Mouse (Mus musculus) heart, postnatal 0 days (tissue): Measurements from ENCODE around the gene Zc3h18. TPM values are rescaled to one million over a fixed set of nuclear protein-coding genes. Genes with fewer than 3 reads are reported as not detected.
A peak's percentile ranks its signal among the peaks of the same experiment; 100 is the strongest.

Source experiments
- ATAC-seq: fragments of 200-750 bp; cut with Nextera tagmentation; 2 replicates; pipeline ENCODE4 v1.8.0; 2017; ENCODE audit warnings: low read depth, moderate number of reproducible peaks, moderate library complexity; ENCODE audit not compliant: insufficient read depth
- DNase-seq: peaks from one replicate; pipeline ENCODE4 v3.0.0-alpha.2; 2016; ENCODE audit warnings: low spot score
- H3K27ac ChIP-seq: fragments of 300-500 bp; sonication (generic); 2 replicates; pipeline ENCODE4 v1.5.1; 2014; ENCODE audit warnings: low read depth, mild to moderate bottlenecking
- H3K27me3 ChIP-seq: fragments of 300-500 bp; sonication (generic); 2 replicates; pipeline ENCODE4 v1.6.1; 2014; ENCODE audit warnings: low read length, mixed read lengths; ENCODE audit not compliant: control insufficient read depth, insufficient read depth
- H3K36me3 ChIP-seq: fragments of 300-500 bp; sonication (generic); replicated peaks from 2 replicates; pipeline ENCODE4 v1.6.1; 2014; ENCODE audit warnings: low read length, mixed read lengths; ENCODE audit not compliant: control insufficient read depth, insufficient read depth
- H3K4me1 ChIP-seq: fragments of 300-500 bp; sonication (generic); 2 replicates; pipeline ENCODE4 v1.6.1; 2014; ENCODE audit warnings: antibody characterized with exemption; ENCODE audit not compliant: control insufficient read depth, insufficient read depth
- H3K4me2 ChIP-seq: fragments of 300-500 bp; sonication (generic); 2 replicates; pipeline ENCODE4 v1.6.1; 2014; ENCODE audit warnings: low read depth, mild to moderate bottlenecking, low read length, moderate library complexity
- H3K4me3 ChIP-seq: fragments of 300-500 bp; sonication (generic); 2 replicates; pipeline ENCODE4 v1.5.1; 2014; ENCODE audit warnings: low read depth, low read length
- H3K9ac ChIP-seq: fragments of 300-500 bp; sonication (generic); replicated peaks from 2 replicates; pipeline ENCODE4 v1.6.1; 2014; ENCODE audit warnings: low read depth, low read length, mixed read lengths
- H3K9me3 ChIP-seq: fragments of 300-500 bp; sonication (generic); replicated peaks from 2 replicates; pipeline ENCODE4 v1.6.1; 2016; ENCODE audit warnings: low read length; ENCODE audit not compliant: control insufficient read depth
- CTCF ChIP-seq: IDR thresholded peaks from 2 replicates; pipeline ENCODE4 v1.5.1; 2016; ENCODE audit warnings: antibody characterized with exemption, control low read depth, low read depth
- EP300 ChIP-seq: IDR thresholded peaks from 2 replicates; pipeline ENCODE4 v1.6.1; 2016; ENCODE audit warnings: antibody characterized with exemption, low read depth
- WGBS: fragments of 180-500 bp; shearing (Covaris S2); extraction: QIAGEN DNeasy Blood & Tissue Kit; methylation state at CpG from one replicate; pipeline ENCODE4 v1.1.7; 2014; 5-methylcytosine and 5-hydroxymethylcytosine counted together
- polyA plus RNA-seq: library from polyadenylated mRNA; unstranded; fragments of >200 nt; fragmentation: Nextera tagmentation; extraction: Ambion mirVana; gene quantifications from 2 replicates; pipeline ENCODE4 v1.2.1, GENCODE M21; 2015
- total RNA-seq: library from RNA; depleted of rRNA; stranded (reverse); fragments of >200 nt; gene quantifications from 2 replicates; pipeline ENCODE4 v1.2.3, GENCODE M21; 2014; ENCODE audit warnings: low replicate concordance

Gene Zc3h18
- total and polyA plus RNA-seq, 2 experiments from 2014 or later = 14.4 to 23.1 TPM

DNA sequence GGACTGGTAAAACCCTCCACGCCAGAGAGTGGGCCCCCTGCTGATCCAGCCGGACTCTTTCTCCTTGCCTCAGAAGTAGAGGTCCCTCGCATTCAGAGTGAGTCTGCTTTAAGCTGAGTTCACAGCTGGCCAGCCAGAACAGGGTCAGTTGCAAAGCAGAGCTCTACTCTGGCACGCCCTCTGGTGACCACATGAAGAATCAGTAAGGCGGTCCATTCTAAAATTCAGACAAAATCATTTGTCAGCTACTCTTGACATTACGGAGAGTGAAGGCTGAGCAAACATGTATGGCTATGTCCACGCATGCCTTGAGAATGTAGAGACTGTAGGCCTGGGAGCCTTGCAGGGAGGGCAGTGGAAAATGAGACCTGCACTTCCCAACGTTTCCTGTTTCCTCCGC, 6.7 kb upstream of the Zc3h18 start:
- no peaks in the 10 kb centered on the region for H3K27me3 ChIP-seq

DNA sequence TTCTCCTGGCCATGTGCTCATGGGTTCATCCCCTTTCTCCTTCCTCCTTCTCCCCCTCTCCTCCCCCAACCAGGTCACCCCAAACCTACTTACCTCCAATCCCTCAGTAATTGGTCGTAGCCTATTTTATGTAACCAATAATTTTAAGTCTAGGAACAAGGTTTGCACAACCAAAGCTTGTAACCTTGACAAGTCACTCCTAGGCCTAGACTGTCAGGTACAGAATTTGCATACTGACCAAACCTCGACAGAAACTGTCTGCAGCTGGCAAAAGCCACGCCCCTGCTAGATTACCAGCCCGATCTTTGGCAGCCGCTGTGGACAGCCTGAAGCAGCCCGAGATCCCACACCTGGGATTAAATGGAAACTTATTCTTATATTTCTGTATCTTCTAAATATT, 4.7 kb upstream of the Zc3h18 start:
- no peak overlapping the region for H3K4me3 ChIP-seq
- peaks cover 7% of the 10 kb centered on the region; the same call in 1 of the 2 replicates for H3K4me1 ChIP-seq
- no peaks in the 10 kb centered on the region for H3K9me3 ChIP-seq
- no peak overlapping the region for H3K9ac ChIP-seq
- no peak for DNase-seq
- no peak overlapping the region for H3K27ac ChIP-seq
- ATAC-seq = no peak
- TF ChIP-seq CTCF (no peak), EP300 (no peak)
- H3K27me3 ChIP-seq = no peaks in the 10 kb centered on the region
- H3K36me3 ChIP-seq = no peaks in the 10 kb centered on the region
- H3K4me2 ChIP-seq = no peak overlapping the region
- WGBS = 59% methylated on average over 6 of the region's 6 CpGs

More for the DNA sequence above, 6.7 kb upstream of the Zc3h18 start:
- TF ChIP-seq CTCF (peak; percentile 85), EP300 (no peak)
- no peak overlapping the region for H3K4me3 ChIP-seq
- DNase-seq (peak; percentile 80), ATAC-seq (peak; percentile 79)
- H3K36me3 ChIP-seq = no peaks in the 10 kb centered on the region
- no peaks in the 10 kb centered on the region for H3K9me3 ChIP-seq
- H3K27ac ChIP-seq = no peak overlapping the region
- WGBS = 11% methylated on average over 9 of the region's 9 CpGs
- H3K4me1 ChIP-seq = no peaks in the 10 kb centered on the region
- H3K4me2 ChIP-seq = no peak overlapping the region
- no peak overlapping the region for H3K9ac ChIP-seq

- TF ChIP-seq EP300 = no peak
- no peak for TF ChIP-seq CTCF
- Histone ChIP-seq H3K4me3 (no peak overlapping the region), H3K27me3 (no peaks in the 10 kb centered on the region), H3K4me1 (peaks cover 14% of the 10 kb centered on the region), H3K9ac (no peak overlapping the region), H3K36me3 (peaks cover 4% of the 10 kb centered on the region; the same call in 1 of the 2 replicates), H3K9me3 (no peaks in the 10 kb centered on the region), H3K4me2 (no peak overlapping the region), H3K27ac (no peak overlapping the region)
- no peak for ATAC-seq
- DNase-seq = no peak
- WGBS = 90% methylated on average over 7 of the region's 7 CpGs
Measured at GRCm38 (mm10) chr8:122375320-122375719, 1.1 kb upstream of the Zc3h18 start.

DNA sequence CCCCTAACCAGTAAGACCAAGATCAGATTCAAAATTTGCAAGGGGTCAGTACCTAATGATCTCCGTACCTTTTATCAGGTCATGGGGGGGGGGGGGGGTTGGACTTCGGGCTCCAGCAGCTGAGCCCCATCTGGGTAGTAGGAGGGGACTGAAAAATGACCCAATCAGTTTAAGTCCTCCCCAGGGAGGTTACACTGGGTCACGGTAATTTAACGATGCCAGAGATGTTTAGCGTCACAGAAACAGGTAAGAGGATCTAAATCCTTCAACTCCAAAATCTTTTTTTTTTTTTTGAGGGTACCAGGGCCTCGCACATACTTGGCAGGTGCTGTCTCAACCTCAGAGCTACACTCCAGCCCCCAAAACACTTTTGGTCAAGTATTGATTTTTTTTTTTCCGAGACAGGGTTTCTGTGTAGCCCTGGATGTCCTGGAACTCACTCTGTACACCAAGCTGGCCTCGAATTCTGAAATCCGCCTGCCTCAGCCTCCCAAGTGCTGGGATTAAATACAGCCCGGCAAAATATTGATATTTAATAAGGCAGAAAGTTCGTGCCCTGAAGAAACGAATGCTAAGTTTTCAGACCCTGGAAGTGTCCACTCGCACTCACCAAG, 551 bp upstream of the Zc3h18 start:
- peak overlapping the region; percentile 46; the same call in 1 of the 2 replicates for H3K27ac ChIP-seq

DNA sequence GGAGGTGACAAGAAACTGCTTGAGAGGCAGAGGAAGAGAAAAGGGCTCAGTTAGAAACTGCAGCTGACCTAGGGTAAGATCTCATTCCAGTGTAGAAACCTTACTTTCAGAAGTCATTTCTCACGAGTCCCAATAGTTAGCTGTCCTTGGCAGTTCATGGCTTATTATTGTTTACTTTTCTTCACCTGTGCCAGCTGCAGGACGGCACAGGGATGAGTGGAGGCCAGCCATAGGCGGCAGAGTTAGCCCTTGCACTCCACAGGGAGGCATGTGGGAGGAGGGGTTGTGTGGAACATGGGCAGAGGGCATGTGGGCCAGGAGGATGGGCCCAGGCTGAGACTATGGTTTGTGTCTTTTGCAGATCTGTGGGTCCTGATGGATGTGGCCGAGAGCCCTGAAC, 6.6 kb downstream of the Zc3h18 start:
- peaks cover 53% of the 10 kb centered on the region for H3K36me3 ChIP-seq
- no peak for ATAC-seq
- no peak for TF ChIP-seq CTCF
- no peak for TF ChIP-seq EP300
- H3K27me3 ChIP-seq = no peaks in the 10 kb centered on the region
- H3K9ac ChIP-seq = no peak overlapping the region
- H3K4me1 ChIP-seq = no peaks in the 10 kb centered on the region
- no peak for DNase-seq
- H3K4me2 ChIP-seq = no peak overlapping the region
- H3K9me3 ChIP-seq = no peaks in the 10 kb centered on the region
- WGBS = 74% methylated on average over 4 of the region's 4 CpGs
- H3K4me3 ChIP-seq = no peak overlapping the region
- no peak overlapping the region for H3K27ac ChIP-seq

More for the DNA sequence above, 551 bp upstream of the Zc3h18 start:
- Histone ChIP-seq H3K9ac (no peak overlapping the region), H3K9me3 (no peaks in the 10 kb centered on the region), H3K4me3 (peak overlapping the region; percentile 79), H3K4me2 (peak overlapping the region; percentile 56), H3K4me1 (peaks cover 14% of the 10 kb centered on the region), H3K36me3 (peaks cover 4% of the 10 kb centered on the region; the same call in 1 of the 2 replicates), H3K27me3 (no peaks in the 10 kb centered on the region)
- DNase-seq (no peak), ATAC-seq (0 out of 2 replicates have a peak, but pooled peaks have one; percentile 2)
- WGBS = 22% methylated on average over 13 of the region's 13 CpGs
- no peak for TF ChIP-seq CTCF
- TF ChIP-seq EP300 = no peak

DNA sequence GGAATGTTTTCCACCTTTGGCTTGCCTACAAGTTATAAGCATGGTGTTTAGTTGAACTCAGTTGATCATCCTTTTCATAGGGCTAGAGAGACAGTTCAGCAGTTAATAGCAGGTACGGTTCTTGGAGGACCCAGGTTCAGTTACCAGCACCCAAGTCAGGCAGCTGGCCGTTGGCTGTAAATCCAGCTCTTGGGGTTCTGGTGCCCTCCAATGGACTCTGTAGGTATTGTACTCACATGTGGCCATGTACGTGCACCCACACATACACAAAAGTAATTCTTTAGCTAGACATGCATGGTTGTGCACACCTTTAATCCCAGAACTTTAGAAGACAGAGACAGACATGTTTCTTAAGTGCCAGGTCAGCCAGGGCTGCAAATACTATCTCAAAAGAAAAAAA, 12.9 kb downstream of the Zc3h18 start:
- no peak overlapping the region for H3K4me2 ChIP-seq
- peaks cover 84% of the 10 kb centered on the region for H3K36me3 ChIP-seq
- no peaks in the 10 kb centered on the region for H3K9me3 ChIP-seq
- no peak overlapping the region for H3K9ac ChIP-seq
- no peaks in the 10 kb centered on the region for H3K27me3 ChIP-seq
- no peak for TF ChIP-seq CTCF
- no peak for TF ChIP-seq EP300
- H3K4me1 ChIP-seq = no peaks in the 10 kb centered on the region
- no peak overlapping the region for H3K27ac ChIP-seq
- DNase-seq (no peak), ATAC-seq (no peak)
- WGBS = 92% methylated on average over 3 of the region's 3 CpGs
- H3K4me3 ChIP-seq = no peak overlapping the region
